Mouse (Mus musculus) right cerebral cortex, postnatal 36 days (tissue): ENCODE results near the gene Siva1.

ENCODE experiments used
- DNase-seq, 2 experiments: peaks; one replicate each; pipeline ENCODE4 v3.0.0; 2022; ENCODE audit warnings: low spot score in 2 of 2, mixed read lengths in 1 of 2

Gene Siva1

GRCm38 (mm10) chr12:112659109-112659508, 14.6 kb downstream of the Siva1 start:
- no peak for DNase-seq

GRCm38 (mm10) chr12:112660576-112661326, 16.3 kb downstream of the Siva1 start:
- no peak for DNase-seq

- no peak for DNase-seq
These were observed 16.8 kb downstream of the Siva1 start for GRCm38 (mm10) chr12:112661327-112661605.

- DNase-seq, result no peak
These were observed 17.4 kb downstream of the Siva1 start for GRCm38 (mm10) chr12:112661851-112662250.

- DNase-seq, result no peak
These were observed 18.8 kb downstream of the Siva1 start for GRCm38 (mm10) chr12:112663303-112663702.

GRCm38 (mm10) chr12:112663716-112664115, 19.2 kb downstream of the Siva1 start:
- no peak for DNase-seq

- no peak for DNase-seq
These were observed 19.6 kb downstream of the Siva1 start for GRCm38 (mm10) chr12:112664124-112664523.

- no peak for DNase-seq
These were observed 20.2 kb downstream of the Siva1 start for GRCm38 (mm10) chr12:112664656-112665055.

GRCm38 (mm10) chr12:112665445-112665844, 21.0 kb downstream of the Siva1 start:
- DNase-seq, result peak; percentile 60 to 67

GRCm38 (mm10) chr12:112665881-112666544, 21.5 kb downstream of the Siva1 start:
- DNase-seq, result no peak

- DNase-seq, result no peak
These were observed 23.3 kb downstream of the Siva1 start for GRCm38 (mm10) chr12:112667619-112668297.

- DNase-seq, result no peak
These were observed 26.4 kb downstream of the Siva1 start for GRCm38 (mm10) chr12:112670718-112671393.

GRCm38 (mm10) chr12:112671891-112672290, 27.4 kb downstream of the Siva1 start:
- no peak for DNase-seq

GRCm38 (mm10) chr12:112672744-112673575, 28.5 kb downstream of the Siva1 start:
- no peak for DNase-seq

GRCm38 (mm10) chr12:112673576-112674091, 29.2 kb downstream of the Siva1 start:
- no peak for DNase-seq

GRCm38 (mm10) chr12:112674132-112675011, 29.9 kb downstream of the Siva1 start, which contains the start of gene Akt1:
Gene Akt1 (minus strand): TSS chr12:112674884.
- DNase-seq, result no peak

GRCm38 (mm10) chr12:112675245-112676035, 31.0 kb downstream of the Siva1 start:
- DNase-seq, result peak in 1 of 2 experiments; percentile 57

- no peak for DNase-seq
These were observed 32.6 kb downstream of the Siva1 start for GRCm38 (mm10) chr12:112677076-112677475.

GRCm38 (mm10) chr12:112677943-112678554, 33.6 kb downstream of the Siva1 start:
- DNase-seq, result no peak
